Mouse (Mus musculus): ENCODE results near the gene Adora1. TPM values are rescaled to one million over a fixed set of nuclear protein-coding genes. Genes with fewer than 3 reads are reported as not detected.

Adora1 gene
- polyA plus RNA-seq, 2 experiments, result 0.10 to 0.13 TPM

DNA sequence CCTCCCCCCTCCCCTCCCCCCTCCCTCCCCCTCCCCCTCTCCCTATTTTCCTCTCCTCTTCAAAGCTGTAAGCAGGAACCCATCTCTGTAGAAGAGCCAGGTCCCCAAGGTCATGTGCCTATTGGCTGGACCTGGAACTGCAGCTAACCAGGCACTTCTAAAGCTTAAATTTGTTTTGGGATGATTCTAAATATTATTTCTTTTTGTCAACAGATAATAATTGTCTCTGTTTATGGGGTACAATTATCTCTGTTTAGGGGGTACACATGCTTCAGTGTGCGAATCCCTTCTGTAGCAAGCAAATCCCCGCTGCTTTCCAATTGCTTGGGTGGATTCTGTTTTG lies 18.6 kb downstream of the Adora1 start:
- Histone ChIP-seq H3K27ac (no peak overlapping the region), H3K4me1 (replicated peaks; ENCODE audit: control insufficient read depth in 2 of 2, insufficient read depth in 2 of 2, low read length in 1 of 2) (peaks cover 4 to 14% of the 10 kb centered on the region in 2 experiments; a peak in 2 of 4 replicates), H3K9ac (replicated peaks) (no peak overlapping the region), H3K9me3 (ENCODE audit: control insufficient read depth, low read length) (no peaks in the 10 kb centered on the region), H3K36me3 (replicated peaks; ENCODE audit: control insufficient read depth, insufficient read depth, low read depth) (no peaks in the 10 kb centered on the region), H3K4me2 (ENCODE audit: low read depth) (no peak overlapping the region), H3K27me3 (ENCODE audit: control insufficient read depth, insufficient read depth, low read length) (no peaks in the 10 kb centered on the region), H3K4me3 (ENCODE audit: insufficient read depth in 1 of 2, low read depth in 2 of 2, low read length in 2 of 2) (no peak overlapping the region)
- 68% methylated on average over 2 of the region's 2 CpGs for WGBS (ENCODE audit: insufficient replicate concordance)
- no peak for ATAC-seq (ENCODE audit: insufficient read depth)
- TF ChIP-seq CTCF (IDR thresholded peaks at IDR 0.05; ENCODE audit: low read depth) (peak; percentile 10; the same call in 1 of the 2 replicates), EP300 (IDR thresholded peaks at IDR 0.05; ENCODE audit: low read depth) (no peak)
- DNase-seq (ENCODE audit: low read depth in 3 of 3, low spot score in 3 of 3), result no peak

- H3K4me1 ChIP-seq (replicated peaks; ENCODE audit: control insufficient read depth in 2 of 2, insufficient read depth in 2 of 2, low read length in 1 of 2), result peaks cover 4 to 11% of the 10 kb centered on the region in 2 experiments; a peak in 2 of 4 replicates
- ATAC-seq (ENCODE audit: insufficient read depth), result no peak
- H3K4me3 ChIP-seq (ENCODE audit: insufficient read depth in 1 of 2, low read depth in 2 of 2, low read length in 2 of 2), result no peak overlapping the region
- H3K27me3 ChIP-seq (ENCODE audit: control insufficient read depth, insufficient read depth, low read length), result no peaks in the 10 kb centered on the region
- no peak for TF ChIP-seq EP300 (IDR thresholded peaks at IDR 0.05; ENCODE audit: low read depth)
- TF ChIP-seq CTCF (IDR thresholded peaks at IDR 0.05; ENCODE audit: low read depth), result no peak
- no peak overlapping the region for H3K27ac ChIP-seq
- H3K4me2 ChIP-seq (ENCODE audit: low read depth), result no peak overlapping the region
- no peaks in the 10 kb centered on the region for H3K9me3 ChIP-seq (ENCODE audit: control insufficient read depth, low read length)
- 43% methylated on average over 11 of the region's 11 CpGs for WGBS (ENCODE audit: insufficient replicate concordance)
- H3K9ac ChIP-seq (replicated peaks), result no peak overlapping the region
- H3K36me3 ChIP-seq (replicated peaks; ENCODE audit: control insufficient read depth, insufficient read depth, low read depth), result no peaks in the 10 kb centered on the region
- DNase-seq (ENCODE audit: low read depth in 3 of 3, low spot score in 3 of 3), result no peak
Observed at GRCm38 (mm10) chr1:134215751-134216628, 19.2 kb downstream of the Adora1 start.

- 62% methylated on average over 7 of the region's 7 CpGs for WGBS (ENCODE audit: insufficient replicate concordance)
- no peak overlapping the region for H3K27ac ChIP-seq
- DNase-seq (ENCODE audit: low read depth in 3 of 3, low spot score in 3 of 3) (no peak), ATAC-seq (ENCODE audit: insufficient read depth) (no peak)
- H3K4me1 ChIP-seq (replicated peaks; ENCODE audit: control insufficient read depth in 2 of 2, insufficient read depth in 2 of 2, low read length in 1 of 2), result peaks cover 4 to 11% of the 10 kb centered on the region in 2 experiments; a peak in 2 of 4 replicates
- H3K36me3 ChIP-seq (replicated peaks; ENCODE audit: control insufficient read depth, insufficient read depth, low read depth), result no peaks in the 10 kb centered on the region
- no peak overlapping the region for H3K4me3 ChIP-seq (ENCODE audit: insufficient read depth in 1 of 2, low read depth in 2 of 2, low read length in 2 of 2)
- no peaks in the 10 kb centered on the region for H3K27me3 ChIP-seq (ENCODE audit: control insufficient read depth, insufficient read depth, low read length)
- H3K9me3 ChIP-seq (ENCODE audit: control insufficient read depth, low read length), result no peaks in the 10 kb centered on the region
- H3K4me2 ChIP-seq (ENCODE audit: low read depth), result no peak overlapping the region
- no peak overlapping the region for H3K9ac ChIP-seq (replicated peaks)
- no peak for TF ChIP-seq CTCF (IDR thresholded peaks at IDR 0.05; ENCODE audit: low read depth)
- TF ChIP-seq EP300 (IDR thresholded peaks at IDR 0.05; ENCODE audit: low read depth), result no peak
Observed at GRCm38 (mm10) chr1:134215059-134215458, 20.2 kb downstream of the Adora1 start.

- no peak for TF ChIP-seq CTCF (IDR thresholded peaks at IDR 0.05; ENCODE audit: low read depth)
- TF ChIP-seq EP300 (IDR thresholded peaks at IDR 0.05; ENCODE audit: low read depth), result peak; percentile 62
- H3K9me3 ChIP-seq (ENCODE audit: control insufficient read depth, low read length), result no peaks in the 10 kb centered on the region
- no peak overlapping the region for H3K4me3 ChIP-seq (ENCODE audit: insufficient read depth in 1 of 2, low read depth in 2 of 2, low read length in 2 of 2)
- no peak for DNase-seq (ENCODE audit: low read depth in 3 of 3, low spot score in 3 of 3)
- peak; percentile 79 for ATAC-seq (ENCODE audit: insufficient read depth)
- no peak overlapping the region for H3K9ac ChIP-seq (replicated peaks)
- H3K27me3 ChIP-seq (ENCODE audit: control insufficient read depth, insufficient read depth, low read length), result no peaks in the 10 kb centered on the region
- 13% methylated on average over 7 of the region's 7 CpGs for WGBS (ENCODE audit: insufficient replicate concordance)
- H3K36me3 ChIP-seq (replicated peaks; ENCODE audit: control insufficient read depth, insufficient read depth, low read depth), result no peaks in the 10 kb centered on the region
- H3K4me2 ChIP-seq (ENCODE audit: low read depth), result peak overlapping the region; percentile 28
- H3K4me1 ChIP-seq (replicated peaks; ENCODE audit: control insufficient read depth in 2 of 2, insufficient read depth in 2 of 2, low read length in 1 of 2), result peaks cover 4 to 11% of the 10 kb centered on the region in 2 experiments; a peak in 2 of 4 replicates
- no peak overlapping the region for H3K27ac ChIP-seq
Observed at GRCm38 (mm10) chr1:134213405-134213804, 21.8 kb downstream of the Adora1 start.

- ATAC-seq (ENCODE audit: insufficient read depth) (no peak), DNase-seq (ENCODE audit: low read depth in 3 of 3, low spot score in 3 of 3) (no peak)
- no peak overlapping the region for H3K9ac ChIP-seq (replicated peaks)
- TF ChIP-seq EP300 (IDR thresholded peaks at IDR 0.05; ENCODE audit: low read depth), result no peak
- TF ChIP-seq CTCF (IDR thresholded peaks at IDR 0.05; ENCODE audit: low read depth), result no peak
- no peak overlapping the region for H3K27ac ChIP-seq
- no peak overlapping the region for H3K4me3 ChIP-seq (ENCODE audit: insufficient read depth in 1 of 2, low read depth in 2 of 2, low read length in 2 of 2)
- H3K36me3 ChIP-seq (replicated peaks; ENCODE audit: control insufficient read depth, insufficient read depth, low read depth), result no peaks in the 10 kb centered on the region
- WGBS (ENCODE audit: insufficient replicate concordance), result 59% methylated on average over 5 of the region's 6 CpGs
- H3K4me1 ChIP-seq (replicated peaks; ENCODE audit: control insufficient read depth in 2 of 2, insufficient read depth in 2 of 2, low read length in 1 of 2), result peaks cover 4 to 11% of the 10 kb centered on the region in 2 experiments; a peak in 2 of 4 replicates
- no peak overlapping the region for H3K4me2 ChIP-seq (ENCODE audit: low read depth)
- H3K27me3 ChIP-seq (ENCODE audit: control insufficient read depth, insufficient read depth, low read length), result no peaks in the 10 kb centered on the region
- H3K9me3 ChIP-seq (ENCODE audit: control insufficient read depth, low read length), result no peaks in the 10 kb centered on the region
Observed at GRCm38 (mm10) chr1:134212351-134212750, 22.9 kb downstream of the Adora1 start.

Measured in liver, embryonic 14.5 days (tissue).